Mouse (Mus musculus) G1E (cell line): ENCODE measurements around the gene Pla2g10. TPM values are rescaled to one million over a fixed set of nuclear protein-coding genes. Genes with fewer than 3 reads are reported as not detected.
"Not testable (repeated sequence)": the region's sequence is repeated elsewhere in the genome, so short reads cannot be mapped to it uniquely, and the experiment has no call there.

Experiments used
- ATAC-seq: 2 replicates; pipeline ENCODE4 v1.8.0; 2016; ENCODE audit warnings: mild to moderate bottlenecking; ENCODE audit not compliant: insufficient number of reproducible peaks, poor library complexity, low FRiP score, severe bottlenecking; ENCODE audit errors: extremely low read depth
- DNase-seq: peaks from one replicate; pipeline ENCODE4 v3.0.0; 2012; ENCODE audit warnings: low spot score
- H3K27me3 ChIP-seq: 2 replicates; pipeline ENCODE4 v1.6.1; 2012; ENCODE audit warnings: mild to moderate bottlenecking, low read length, inconsistent platforms; ENCODE audit not compliant: insufficient read depth
- H3K36me3 ChIP-seq: replicated peaks from 2 replicates; pipeline ENCODE3; 2012; ENCODE audit warnings: mild to moderate bottlenecking, inconsistent platforms
- H3K4me1 ChIP-seq: 2 replicates; pipeline ENCODE4 v1.6.1; 2012; ENCODE audit warnings: low read depth, low read length, inconsistent platforms, mixed read lengths; ENCODE audit not compliant: insufficient read depth
- H3K4me3 ChIP-seq: 2 replicates; pipeline ENCODE4 v1.5.1; 2012; ENCODE audit warnings: low read depth, mild to moderate bottlenecking, inconsistent platforms, low read length, moderate library complexity, mixed read lengths
- H3K9me3 ChIP-seq: replicated peaks from 2 replicates; pipeline ENCODE4 v1.6.1; 2012; ENCODE audit warnings: inconsistent platforms
- CTCF ChIP-seq: IDR thresholded peaks from 2 replicates; pipeline ENCODE4 v1.5.1; 2012; ENCODE audit warnings: low read depth, low read length, inconsistent platforms, mixed read lengths
- GATA1 ChIP-seq: IDR thresholded peaks from 2 replicates; pipeline ENCODE4 v1.6.1; 2012; ENCODE audit warnings: borderline replicate concordance, low read length, inconsistent platforms, mixed read lengths
- GATA2 ChIP-seq: IDR thresholded peaks from 2 replicates; pipeline ENCODE4 v1.6.1; 2012; ENCODE audit warnings: low read depth, low read length, inconsistent platforms, borderline replicate concordance
- POLR2AphosphoS5 ChIP-seq: IDR thresholded peaks from 2 replicates; pipeline ENCODE4 v1.6.1; 2012; ENCODE audit warnings: low read depth, low read length, inconsistent platforms; ENCODE audit not compliant: insufficient replicate concordance
- TAL1 ChIP-seq: conservative IDR thresholded peaks from 2 replicates; pipeline ENCODE4 v1.6.1; 2012; ENCODE audit warnings: low read depth, low read length, inconsistent platforms, mixed read lengths
- polyA plus RNA-seq: library from polyadenylated mRNA; stranded (reverse); fragments of >175 nt; gene quantifications from 2 replicates; pipeline ENCODE4 v1.2.3, GENCODE M21; 2012
- total RNA-seq, 2 experiments: library from RNA; stranded (forward) in 1 of 2; stranded (reverse) in 1 of 2; fragments of 200-1000 nt in 1 of 2; fragments of >200 nt in 1 of 2; fragmentation: Nextera tagmentation in 1 of 2; gene quantifications; 2 replicates each; pipeline ENCODE4 v1.2.3; 2014 to 2017

Gene Pla2g10
- total RNA-seq (2014; fragmentation: Nextera tagmentation) (not detected in 2 replicates), total RNA-seq (2017) (not detected in 2 replicates), polyA plus RNA-seq (not detected in 2 replicates)

GRCm38 (mm10) chr16:13730285-13731255, at the start of gene Pla2g10:
Gene Pla2g10, minus strand, starts transcription at chr16:13730983.
- no peak within 1 kb of the TSS; the same call in 1 of the 2 replicates for H3K4me3 ChIP-seq
- no peaks in the 10 kb centered on the region for H3K9me3 ChIP-seq
- no peak for DNase-seq
- no peak for ATAC-seq
- no peaks in the 10 kb centered on the region for H3K36me3 ChIP-seq
- H3K27me3 ChIP-seq: peaks cover 26% of the 10 kb centered on the region
- H3K4me1 ChIP-seq: peaks cover 8% of the 10 kb centered on the region
- no peak for TF ChIP-seq GATA2
- no peak for TF ChIP-seq TAL1
- no peak for TF ChIP-seq GATA1
- no peak for TF ChIP-seq CTCF
- TF ChIP-seq POLR2AphosphoS5: no peak

DNA sequence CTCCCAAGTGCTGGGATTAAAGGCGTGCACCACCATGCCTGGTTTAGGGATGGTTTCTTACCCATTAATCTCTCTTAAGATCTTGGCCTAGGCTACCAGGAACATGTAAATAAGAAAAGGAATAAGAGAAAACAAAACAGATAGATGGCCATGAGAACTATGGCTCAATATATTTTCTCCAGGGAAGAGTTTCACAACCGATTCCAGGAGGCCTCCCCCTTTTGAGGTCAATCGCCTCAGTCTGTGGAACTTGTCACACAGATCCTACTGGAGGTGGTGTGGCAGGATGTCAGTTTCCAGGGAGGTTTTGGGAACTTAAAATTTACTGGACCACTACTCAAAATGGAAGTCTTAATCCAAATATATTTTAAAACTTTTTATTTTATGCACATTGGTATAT, 43.9 kb upstream of the Pla2g10 start:
- peaks cover 19% of the 10 kb centered on the region for H3K9me3 ChIP-seq
- DNase-seq, H3K36me3 ChIP-seq, ATAC-seq, H3K4me1 ChIP-seq, H3K4me3 ChIP-seq, H3K27me3 ChIP-seq: not testable (repeated sequence)

GRCm38 (mm10) chr16:13774011-13774410, 43.2 kb upstream of the Pla2g10 start:
- not testable (repeated sequence) for H3K27me3 ChIP-seq, H3K4me3 ChIP-seq, H3K4me1 ChIP-seq, H3K36me3 ChIP-seq, ATAC-seq, DNase-seq
- peaks cover 12% of the 10 kb centered on the region for H3K9me3 ChIP-seq

GRCm38 (mm10) chr16:13772051-13772450, 41.3 kb upstream of the Pla2g10 start:
- not testable (repeated sequence) for DNase-seq, H3K27me3 ChIP-seq, H3K9me3 ChIP-seq, H3K4me1 ChIP-seq, H3K36me3 ChIP-seq, H3K4me3 ChIP-seq, ATAC-seq

GRCm38 (mm10) chr16:13771603-13772002, 40.8 kb upstream of the Pla2g10 start:
- H3K9me3 ChIP-seq, H3K27me3 ChIP-seq, H3K36me3 ChIP-seq, DNase-seq, H3K4me3 ChIP-seq, ATAC-seq, H3K4me1 ChIP-seq: not testable (repeated sequence)

- Histone ChIP-seq H3K27me3 (peaks cover 2% of the 10 kb centered on the region; the same call in 1 of the 2 replicates), H3K4me3 (no peak overlapping the region), H3K36me3 (no peaks in the 10 kb centered on the region), H3K9me3 (no peaks in the 10 kb centered on the region), H3K4me1 (peaks cover 7% of the 10 kb centered on the region)
- no peak for DNase-seq
- ATAC-seq: peak; percentile 54
- no peak for TF ChIP-seq GATA2
- no peak for TF ChIP-seq GATA1
- no peak for TF ChIP-seq POLR2AphosphoS5
- no peak for TF ChIP-seq CTCF
- no peak for TF ChIP-seq TAL1
These were observed 35.6 kb upstream of the Pla2g10 start for GRCm38 (mm10) chr16:13766367-13766766.

GRCm38 (mm10) chr16:13764519-13764918, 33.7 kb upstream of the Pla2g10 start:
- no peak for DNase-seq
- Histone ChIP-seq H3K4me1 (peaks cover 7% of the 10 kb centered on the region), H3K9me3 (no peaks in the 10 kb centered on the region), H3K4me3 (no peak overlapping the region), H3K36me3 (no peaks in the 10 kb centered on the region), H3K27me3 (peaks cover 2% of the 10 kb centered on the region; the same call in 1 of the 2 replicates)
- TF ChIP-seq GATA1: no peak
- no peak for ATAC-seq

DNA sequence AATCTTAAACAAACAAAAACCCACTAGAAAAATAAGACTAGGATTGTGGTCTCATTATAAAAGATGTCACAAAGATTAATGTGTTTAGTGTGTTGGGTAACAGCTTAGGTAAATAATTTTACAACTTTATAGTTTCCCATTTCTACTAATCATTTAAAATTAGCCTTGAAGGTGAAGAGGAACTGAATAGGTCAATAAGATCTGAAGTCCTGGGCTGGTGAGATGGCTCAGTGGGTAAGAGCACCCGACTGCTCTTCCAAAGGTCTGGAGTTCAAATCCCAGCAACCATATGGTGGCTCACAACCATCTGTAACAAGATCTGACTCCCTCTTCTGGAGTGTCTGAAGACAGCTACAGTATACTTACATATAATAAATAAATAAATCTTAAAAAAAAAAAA, 32.0 kb upstream of the Pla2g10 start:
- H3K4me1 ChIP-seq, ATAC-seq, H3K4me3 ChIP-seq, H3K9me3 ChIP-seq, H3K27me3 ChIP-seq, DNase-seq, H3K36me3 ChIP-seq: not testable (repeated sequence)
